Mouse (Mus musculus) kidney, adult 2 months (tissue): ENCODE results near the gene Fcgr3. TPM values are rescaled to one million over a fixed set of nuclear protein-coding genes. Genes with fewer than 3 reads are reported as not detected.
A peak's percentile ranks its signal among the peaks of the same experiment; 100 is the strongest.

Experiments used
- DNase-seq: peaks from one replicate; pipeline ENCODE4 v3.0.0; 2021
- H3K27ac ChIP-seq: fragments of 200-500 bp; 2 replicates; pipeline ENCODE4 v1.5.1; 2012; ENCODE audit warnings: low read depth, low read length, control low read depth, inconsistent platforms; ENCODE audit not compliant: insufficient read depth
- H3K27me3 ChIP-seq: fragments of 200-500 bp; replicated peaks from 2 replicates; pipeline ENCODE4 v1.6.1; 2012; ENCODE audit warnings: mild to moderate bottlenecking, moderate library complexity, low read length, inconsistent platforms; ENCODE audit not compliant: control insufficient read depth, insufficient read depth
- H3K36me3 ChIP-seq: fragments of 200-500 bp; 2 replicates; pipeline ENCODE4 v1.6.1; 2012; ENCODE audit warnings: mild to moderate bottlenecking, moderate library complexity, low read length, inconsistent platforms; ENCODE audit not compliant: control insufficient read depth, insufficient read depth
- H3K4me1 ChIP-seq: fragments of 200-500 bp; 2 replicates; pipeline ENCODE4 v1.6.1; 2011; ENCODE audit warnings: low read length; ENCODE audit not compliant: control insufficient read depth, insufficient read depth
- H3K4me3 ChIP-seq: fragments of 200-500 bp; 2 replicates; pipeline ENCODE4 v1.5.1; 2011; ENCODE audit warnings: mild to moderate bottlenecking, low read depth, low read length, control low read depth; ENCODE audit not compliant: insufficient read depth
- CTCF ChIP-seq: fragments of 200-500 bp; conservative IDR thresholded peaks from 2 replicates; pipeline ENCODE4 v1.5.1; 2011; ENCODE audit warnings: low read depth, mild to moderate bottlenecking, control low read depth, low read length, moderate library complexity, mixed read lengths; ENCODE audit not compliant: insufficient read depth, insufficient read length
- POLR2A ChIP-seq: fragments of 200-500 bp; IDR thresholded peaks from one replicate; pipeline ENCODE4 v1.6.1; 2011; ENCODE audit warnings: low read depth, low read length, control low read depth
- WGBS: fragments of 180-500 bp; shearing (Covaris S2); methylation state at CpG from one replicate; pipeline ENCODE4 v1.1.7; 2018; 5-methylcytosine and 5-hydroxymethylcytosine counted together
- polyA plus RNA-seq: library from polyadenylated mRNA; depleted of rRNA; stranded (reverse); fragments of >200 nt; gene quantifications from 2 replicates; pipeline ENCODE4 v1.2.3, GENCODE M21; 2012

Gene Fcgr3
- polyA plus RNA-seq, 1 experiment, result 6.4 TPM

GRCm38 (mm10) chr1:171044365-171045078, 20.2 kb downstream of the Fcgr3 start:
- H3K4me1 ChIP-seq, result no peaks in the 10 kb centered on the region
- under 1% methylated on average over 33 of the region's 33 CpGs for WGBS
- peak overlapping the region; percentile 75 for H3K4me3 ChIP-seq
- H3K36me3 ChIP-seq, result no peaks in the 10 kb centered on the region
- H3K27me3 ChIP-seq, result no peaks in the 10 kb centered on the region
- H3K27ac ChIP-seq, result peak overlapping the region; percentile 63
- no peak for TF ChIP-seq POLR2A
- no peak for TF ChIP-seq CTCF
- peak; percentile 92 for DNase-seq

DNA sequence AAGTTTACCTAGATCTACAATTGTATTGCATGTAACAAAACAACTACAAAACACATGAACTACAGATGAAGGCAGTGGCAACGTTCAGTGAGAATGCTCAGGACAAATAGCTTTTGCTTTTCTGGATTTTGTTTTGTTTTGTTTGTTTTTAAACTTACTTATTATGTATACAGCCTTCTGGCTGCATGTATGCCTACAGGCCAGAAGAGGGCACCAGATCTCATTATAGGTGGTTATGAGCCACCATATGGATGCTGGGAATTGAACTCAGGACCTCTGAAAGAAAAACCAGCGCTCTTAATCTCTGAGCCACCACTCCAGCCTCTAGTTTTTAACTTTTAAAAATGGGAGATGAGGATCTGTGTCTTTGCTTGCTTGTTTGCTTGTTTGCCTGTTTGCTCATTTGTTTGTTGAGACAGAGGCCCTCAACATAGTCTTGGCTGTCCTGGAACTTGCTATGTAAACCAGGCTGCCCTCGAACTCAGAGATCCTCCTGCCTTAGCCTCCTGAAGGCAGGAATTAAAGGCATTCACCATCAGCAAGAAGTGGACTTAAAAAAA, 21.1 kb downstream of the Fcgr3 start:
- Histone ChIP-seq H3K4me1 (no peaks in the 10 kb centered on the region), H3K27ac (no peak overlapping the region), H3K4me3 (no peak overlapping the region), H3K36me3 (no peaks in the 10 kb centered on the region), H3K27me3 (no peaks in the 10 kb centered on the region)
- TF ChIP-seq CTCF (no peak), POLR2A (no peak)
- DNase-seq, result no peak
- WGBS, result 71% methylated on average over 3 of the region's 3 CpGs

GRCm38 (mm10) chr1:171039880-171040279, 24.9 kb downstream of the Fcgr3 start:
- no peak for DNase-seq
- H3K4me3 ChIP-seq, result no peak overlapping the region
- no peaks in the 10 kb centered on the region for H3K27me3 ChIP-seq
- TF ChIP-seq CTCF (no peak), POLR2A (no peak)
- H3K27ac ChIP-seq, result no peak overlapping the region
- 84% methylated on average over 7 of the region's 7 CpGs for WGBS
- peaks cover 3% of the 10 kb centered on the region; the same call in 1 of the 2 replicates for H3K4me1 ChIP-seq
- no peaks in the 10 kb centered on the region for H3K36me3 ChIP-seq

- Histone ChIP-seq H3K27me3 (no peaks in the 10 kb centered on the region), H3K4me3 (no peak overlapping the region), H3K4me1 (peaks cover 3% of the 10 kb centered on the region; the same call in 1 of the 2 replicates), H3K36me3 (no peaks in the 10 kb centered on the region), H3K27ac (no peak overlapping the region)
- TF ChIP-seq CTCF (no peak), POLR2A (no peak)
- no peak for DNase-seq
- WGBS, result 82% methylated on average over 6 of the region's 6 CpGs
Measured at GRCm38 (mm10) chr1:171039135-171039534, 25.6 kb downstream of the Fcgr3 start.

GRCm38 (mm10) chr1:171037861-171038721, 26.6 kb downstream of the Fcgr3 start:
- WGBS, result under 1% methylated on average over 47 of the region's 47 CpGs
- peak overlapping the region; percentile 89 for H3K4me3 ChIP-seq
- peak; percentile 89 for DNase-seq

GRCm38 (mm10) chr1:171036550-171037324, 28.0 kb downstream of the Fcgr3 start:
- Histone ChIP-seq H3K27me3 (no peaks in the 10 kb centered on the region), H3K27ac (no peak overlapping the region), H3K36me3 (no peaks in the 10 kb centered on the region), H3K4me1 (peaks cover 3% of the 10 kb centered on the region; the same call in 1 of the 2 replicates), H3K4me3 (no peak overlapping the region; the same call in 1 of the 2 replicates)
- 10% methylated on average over 22 of the region's 22 CpGs for WGBS
- TF ChIP-seq POLR2A (no peak), CTCF (no peak)
- DNase-seq, result peak; percentile 86

More at GRCm38 (mm10) chr1:171037861-171038721, 26.6 kb downstream of the Fcgr3 start:
- TF ChIP-seq CTCF (no peak), POLR2A (no peak)
- Histone ChIP-seq H3K4me1 (peaks cover 3% of the 10 kb centered on the region; the same call in 1 of the 2 replicates), H3K27ac (peak overlapping the region; percentile 74), H3K36me3 (no peaks in the 10 kb centered on the region), H3K27me3 (no peaks in the 10 kb centered on the region)
